Mouse (Mus musculus) embryonic facial prominence, embryonic 14.5 days (tissue): ENCODE measurements around the gene Stk11. TPM values are rescaled to one million over a fixed set of nuclear protein-coding genes. Genes with fewer than 3 reads are reported as not detected.
"Not testable (repeated sequence)": the region's sequence is repeated elsewhere in the genome, so short reads cannot be mapped to it uniquely, and the experiment has no call there.

Source experiments
- ATAC-seq: fragments of 200-750 bp; cut with Nextera tagmentation; 2 replicates; pipeline ENCODE4 v1.8.0; 2017; ENCODE audit warnings: low read depth, moderate number of reproducible peaks, moderate TSS enrichment
- DNase-seq: peaks from one replicate; pipeline ENCODE4 v3.0.0-alpha.2; 2015; ENCODE audit warnings: low spot score
- H3K27ac ChIP-seq: fragments of 300-500 bp; sonication (generic); replicated peaks from 2 replicates; pipeline ENCODE4 v1.5.1; 2014; ENCODE audit warnings: low read depth, mild to moderate bottlenecking, low read length, moderate library complexity
- H3K27me3 ChIP-seq: fragments of 300-500 bp; sonication (generic); replicated peaks from 2 replicates; pipeline ENCODE4 v1.6.1; 2014; ENCODE audit warnings: low read length; ENCODE audit not compliant: control insufficient read depth, insufficient read depth
- H3K36me3 ChIP-seq: fragments of 300-500 bp; sonication (generic); 2 replicates; pipeline ENCODE4 v1.6.1; 2014; ENCODE audit warnings: low read length, mixed read lengths; ENCODE audit not compliant: control insufficient read depth, insufficient read depth
- H3K4me1 ChIP-seq: fragments of 300-500 bp; sonication (generic); 2 replicates; pipeline ENCODE4 v1.6.1; 2014; ENCODE audit warnings: antibody characterized with exemption, low read length; ENCODE audit not compliant: control insufficient read depth, insufficient read depth
- H3K4me2 ChIP-seq: fragments of 300-500 bp; sonication (generic); 2 replicates; pipeline ENCODE4 v1.6.1; 2014; ENCODE audit warnings: low read depth, mild to moderate bottlenecking, low read length, moderate library complexity, mixed read lengths
- H3K4me3 ChIP-seq: fragments of 300-500 bp; sonication (generic); 2 replicates; pipeline ENCODE4 v1.5.1; 2014; ENCODE audit warnings: low read depth, mild to moderate bottlenecking, low read length
- H3K9ac ChIP-seq: fragments of 300-500 bp; sonication (generic); 2 replicates; pipeline ENCODE4 v1.6.1; 2014; ENCODE audit warnings: low read depth, mild to moderate bottlenecking, low read length, moderate library complexity, mixed read lengths
- H3K9me3 ChIP-seq: fragments of 300-500 bp; sonication (generic); 2 replicates; pipeline ENCODE4 v1.6.1; 2016; ENCODE audit warnings: low read length; ENCODE audit not compliant: control insufficient read depth
- WGBS: fragments of 180-500 bp; shearing (Covaris S2); extraction: QIAGEN DNeasy Blood & Tissue Kit; methylation state at CpG from one replicate; pipeline ENCODE4 v1.1.7; 2014; 5-methylcytosine and 5-hydroxymethylcytosine counted together
- polyA plus RNA-seq: library from polyadenylated mRNA; unstranded; fragments of >200 nt; fragmentation: Nextera tagmentation; extraction: Ambion mirVana; gene quantifications from 2 replicates; pipeline ENCODE4 v1.2.1, GENCODE M21; 2014

Stk11 gene
- polyA plus RNA-seq, 1 experiment from 2014 or later: 32.6 TPM

DNA sequence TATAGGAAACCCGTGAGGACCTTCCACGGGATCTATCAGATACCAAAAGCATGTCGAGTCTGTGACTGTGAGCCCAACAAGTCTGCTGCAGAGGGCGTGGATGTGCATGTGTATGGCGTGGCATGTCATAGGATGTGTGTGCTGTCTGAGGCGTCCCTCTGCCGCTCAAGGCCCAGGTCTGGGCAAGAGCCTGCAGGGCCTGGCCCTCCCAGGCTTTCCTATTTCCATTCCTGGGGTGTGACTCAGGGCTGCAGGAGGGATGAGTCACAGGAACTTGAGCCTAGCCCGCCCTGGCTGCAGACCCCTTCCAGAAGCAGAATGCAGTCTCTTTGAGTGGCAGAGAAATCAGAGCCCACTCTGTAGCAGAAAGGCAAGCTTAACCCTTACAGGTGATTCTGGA is 48.1 kb downstream of the Stk11 start:
- Histone ChIP-seq H3K9ac (no peak overlapping the region), H3K4me1 (peaks cover 57% of the 10 kb centered on the region), H3K36me3 (no peaks in the 10 kb centered on the region), H3K9me3 (no peaks in the 10 kb centered on the region), H3K4me2 (peak overlapping the region; percentile 93; the same call in 1 of the 2 replicates), H3K27ac (no peak overlapping the region), H3K4me3 (no peak overlapping the region), H3K27me3 (no peaks in the 10 kb centered on the region)
- WGBS: 57% methylated on average over 8 of the region's 8 CpGs
- DNase-seq (peak; percentile 75), ATAC-seq (no peak)

- Histone ChIP-seq H3K36me3 (no peaks in the 10 kb centered on the region; the same call in 1 of the 2 replicates), H3K4me3 (peak overlapping the region; percentile 40), H3K9me3 (no peaks in the 10 kb centered on the region), H3K9ac (peak overlapping the region; percentile 56), H3K4me1 (peaks cover 51% of the 10 kb centered on the region), H3K27ac (no peak overlapping the region; the same call in 1 of the 2 replicates), H3K4me2 (peak overlapping the region; percentile 93), H3K27me3 (no peaks in the 10 kb centered on the region)
- WGBS: 8% methylated on average over 38 of the region's 44 CpGs
- ATAC-seq (no peak; the same call in 1 of the 2 replicates), DNase-seq (no peak)
Observed at GRCm38 (mm10) chr10:80164161-80164997, 48.8 kb downstream of the Stk11 start.

GRCm38 (mm10) chr10:80164998-80165344 is 49.4 kb downstream of the Stk11 start:
- ATAC-seq (peak; percentile 27), DNase-seq (peak; percentile 96)
- Histone ChIP-seq H3K36me3 (peaks cover 4% of the 10 kb centered on the region), H3K9me3 (no peaks in the 10 kb centered on the region), H3K4me2 (peak overlapping the region; percentile 93), H3K27ac (no peak overlapping the region; the same call in 1 of the 2 replicates), H3K27me3 (no peaks in the 10 kb centered on the region), H3K9ac (peak overlapping the region; percentile 56), H3K4me3 (peak overlapping the region; percentile 40), H3K4me1 (peaks cover 51% of the 10 kb centered on the region)
- under 1% methylated on average over 17 of the region's 17 CpGs for WGBS

GRCm38 (mm10) chr10:80165392-80166128 is 50.0 kb downstream of the Stk11 start, which contains the start of gene Cirbp:
Cirbp (plus strand) TSS chr10:80165985.
- Histone ChIP-seq H3K9me3 (no peaks in the 10 kb centered on the region), H3K4me2 (peak within 1 kb of the TSS; percentile 93), H3K27ac (peak within 1 kb of the TSS; percentile 80), H3K4me3 (peak within 1 kb of the TSS; percentile 40), H3K36me3 (peaks cover 10% of the 10 kb centered on the region), H3K9ac (peak within 1 kb of the TSS; percentile 56), H3K4me1 (peaks cover 45% of the 10 kb centered on the region), H3K27me3 (no peaks in the 10 kb centered on the region)
- WGBS: 14% methylated on average over 20 of the region's 20 CpGs
- DNase-seq: peak; percentile 74
- ATAC-seq: no peak; the same call in 1 of the 2 replicates

DNA sequence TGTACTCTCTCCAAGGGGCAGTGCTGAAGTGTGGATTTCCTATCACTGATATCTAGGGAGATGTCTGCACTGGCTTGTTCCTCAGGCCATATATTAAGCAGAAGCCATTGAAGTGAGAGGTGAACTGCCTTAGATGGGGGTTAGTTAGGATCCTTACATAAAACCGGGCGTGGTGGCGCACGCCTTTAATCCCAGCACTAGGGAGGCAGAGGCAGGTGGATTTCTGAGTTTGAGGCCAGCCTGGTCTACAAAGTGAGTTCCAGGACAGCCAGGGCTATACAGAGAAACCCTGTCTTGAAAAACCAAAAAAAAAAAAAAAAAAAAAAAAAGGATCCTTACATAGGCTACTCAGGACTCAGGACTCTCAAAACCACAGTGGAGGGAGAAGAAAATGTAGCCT is 50.5 kb downstream of the Stk11 start:
- not testable (repeated sequence) for H3K27me3 ChIP-seq, ATAC-seq, H3K4me3 ChIP-seq, DNase-seq, H3K9me3 ChIP-seq
- Histone ChIP-seq H3K9ac (0 out of 2 replicates have a peak overlapping the region, but pooled peaks have one; percentile 36), H3K4me2 (peak overlapping the region; percentile 93; the same call in 1 of the 2 replicates), H3K4me1 (peaks cover 40% of the 10 kb centered on the region), H3K36me3 (peaks cover 16% of the 10 kb centered on the region), H3K27ac (peak overlapping the region; percentile 36; the same call in 1 of the 2 replicates)
- 86% methylated on average over 4 of the region's 4 CpGs for WGBS

DNA sequence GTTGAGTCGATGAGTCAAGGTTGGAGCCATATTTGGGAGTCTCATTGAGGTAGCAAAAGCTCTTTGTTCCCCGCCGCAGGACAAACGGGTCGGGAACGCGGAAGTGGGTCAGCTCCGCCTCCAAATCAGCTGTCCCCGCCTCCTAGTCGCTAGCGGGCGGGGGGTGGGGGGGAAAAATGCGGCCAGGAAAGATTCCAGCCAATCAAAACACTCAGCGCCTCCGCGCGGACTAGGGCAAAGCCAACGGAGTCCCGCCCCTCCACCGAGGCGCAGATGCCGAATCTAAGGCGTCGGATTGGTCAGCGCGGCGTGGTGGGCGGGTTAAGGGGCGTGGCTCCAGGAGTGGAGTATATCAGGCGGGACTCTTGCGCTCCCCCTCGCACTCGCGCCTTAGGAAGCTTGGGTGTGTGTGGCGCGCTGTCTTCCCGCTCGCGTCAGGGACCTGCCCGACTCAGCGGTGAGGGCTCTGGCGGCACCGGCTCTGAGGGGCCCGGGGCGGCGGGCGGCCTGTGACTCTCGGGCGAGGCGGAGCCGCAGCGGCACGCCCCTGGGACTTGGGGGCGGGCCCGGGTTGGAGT is 51.9 kb downstream of the Stk11 start:
- DNase-seq: peak; percentile 100
- Histone ChIP-seq H3K27me3 (no peaks in the 10 kb centered on the region), H3K4me1 (peaks cover 26% of the 10 kb centered on the region), H3K4me2 (peak overlapping the region; percentile 73), H3K4me3 (peak overlapping the region; percentile 80), H3K9ac (peak overlapping the region; percentile 99), H3K36me3 (peaks cover 30% of the 10 kb centered on the region), H3K9me3 (no peaks in the 10 kb centered on the region), H3K27ac (peak overlapping the region; percentile 99)
- under 1% methylated on average over 41 of the region's 55 CpGs for WGBS
- peak; percentile 89 for ATAC-seq

DNA sequence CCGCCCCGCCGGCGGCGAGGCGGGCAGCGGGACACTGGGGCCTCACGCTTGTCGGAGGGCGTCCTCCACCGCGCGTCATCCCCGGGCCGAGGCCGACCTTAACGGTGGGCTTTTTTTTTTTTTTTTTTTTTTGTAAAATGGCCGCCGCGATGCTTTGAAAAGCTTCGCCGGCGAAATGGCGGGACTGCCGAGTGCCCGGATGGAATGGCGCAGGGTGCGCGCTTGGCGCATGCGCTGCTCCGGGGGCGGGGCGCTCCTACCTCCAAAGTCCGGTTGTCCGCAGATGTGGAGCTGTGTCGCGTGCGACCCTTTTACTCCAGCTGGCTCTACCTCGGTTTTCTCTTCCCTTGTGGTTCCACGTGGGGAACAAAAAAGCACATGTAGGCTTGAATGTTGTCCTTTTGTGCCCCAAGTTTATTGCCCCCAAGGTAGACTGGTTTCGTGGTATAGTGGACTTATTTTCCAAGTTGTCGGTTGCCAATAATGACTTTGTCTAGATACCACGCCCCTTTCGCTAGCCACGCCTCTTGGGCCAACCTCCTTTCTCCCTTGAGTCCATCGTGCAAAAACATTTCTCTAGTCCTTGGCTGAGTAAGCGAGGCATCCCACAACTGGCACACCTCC is 52.5 kb downstream of the Stk11 start:
- ATAC-seq: peak; percentile 31
- Histone ChIP-seq H3K4me1 (peaks cover 22% of the 10 kb centered on the region), H3K4me2 (peak overlapping the region; percentile 73), H3K9ac (peak overlapping the region; percentile 99), H3K36me3 (peaks cover 31% of the 10 kb centered on the region), H3K27me3 (no peaks in the 10 kb centered on the region), H3K27ac (peak overlapping the region; percentile 99), H3K4me3 (peak overlapping the region; percentile 80), H3K9me3 (no peaks in the 10 kb centered on the region)
- DNase-seq: peak; percentile 95
- under 1% methylated on average over 34 of the region's 48 CpGs for WGBS

DNA sequence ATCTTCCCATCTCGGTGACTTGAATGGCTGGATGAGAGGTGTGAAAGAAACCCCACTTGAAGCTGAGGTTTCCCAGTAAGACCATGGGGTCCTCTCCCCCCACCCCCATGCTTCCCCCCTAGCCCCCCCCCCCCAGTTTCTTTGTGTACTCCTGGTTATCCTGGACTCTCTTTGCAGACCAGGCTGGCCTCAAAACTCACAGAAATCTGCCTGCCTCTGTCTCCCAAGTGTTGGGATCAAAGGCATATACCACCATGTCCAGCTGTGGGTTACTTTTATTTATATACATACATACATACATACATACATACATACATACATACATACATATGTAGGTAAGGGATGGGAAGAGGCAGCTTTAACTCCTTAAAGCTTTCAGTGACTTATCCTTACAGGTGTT is 53.5 kb downstream of the Stk11 start:
- peak overlapping the region; percentile 80 for H3K4me3 ChIP-seq
- peaks cover 24% of the 10 kb centered on the region for H3K4me1 ChIP-seq
- peak overlapping the region; percentile 99 for H3K9ac ChIP-seq
- ATAC-seq: no peak
- no peaks in the 10 kb centered on the region for H3K9me3 ChIP-seq
- peaks cover 31% of the 10 kb centered on the region for H3K36me3 ChIP-seq
- WGBS: 65% methylated on average over 1 of the region's 1 CpGs
- no peak overlapping the region for H3K27ac ChIP-seq
- peak overlapping the region; percentile 73 for H3K4me2 ChIP-seq
- no peak for DNase-seq
- H3K27me3 ChIP-seq: no peaks in the 10 kb centered on the region
